Mouse (Mus musculus) C2C12 (cell line): ENCODE results near the gene B4galt5. TPM values are rescaled to one million over a fixed set of nuclear protein-coding genes. Genes with fewer than 3 reads are reported as not detected.
"Not testable (repeated sequence)": the region's sequence is repeated elsewhere in the genome, so short reads cannot be mapped to it uniquely, and the experiment has no call there.

ENCODE experiments used
- H3K27me3 ChIP-seq: one replicate; pipeline ENCODE4 v1.6.1; 2011; ENCODE audit not compliant: control insufficient read depth, insufficient read depth, insufficient read length
- H3K36me3 ChIP-seq: one replicate; pipeline ENCODE4 v1.6.1; 2011; ENCODE audit not compliant: control insufficient read depth, insufficient read depth
- H3K4me3 ChIP-seq: one replicate; pipeline ENCODE4 v1.5.1; 2011; ENCODE audit warnings: mild to moderate bottlenecking, control low read depth; ENCODE audit not compliant: poor library complexity, insufficient read depth, severe bottlenecking
- H3K79me2 ChIP-seq: one replicate; pipeline ENCODE4 v1.6.1; 2011; ENCODE audit not compliant: control insufficient read depth, insufficient read depth
- H3K79me3 ChIP-seq: one replicate; pipeline ENCODE4 v1.6.1; 2011; ENCODE audit warnings: low read depth, control low read depth
- H3ac ChIP-seq: one replicate; pipeline ENCODE3; 2011; ENCODE audit warnings: low read depth; ENCODE audit not compliant: control insufficient read depth, insufficient read length
- CEBPB ChIP-seq: IDR thresholded peaks from one replicate; pipeline ENCODE4 v1.6.1; 2011; ENCODE audit warnings: low read depth, mild to moderate bottlenecking, control low read depth, moderate library complexity
- CTCF ChIP-seq: IDR thresholded peaks from one replicate; pipeline ENCODE4 v1.5.1; 2011; ENCODE audit not compliant: control insufficient read depth, insufficient read depth, insufficient read length
- FOSL1 ChIP-seq: IDR thresholded peaks from one replicate; pipeline ENCODE4 v1.8.0; 2011; ENCODE audit warnings: mild to moderate bottlenecking, low read length; ENCODE audit not compliant: poor library complexity, insufficient read depth, severe bottlenecking
- MAX ChIP-seq: IDR thresholded peaks from one replicate; pipeline ENCODE4 v1.6.1; 2011; ENCODE audit warnings: mild to moderate bottlenecking, control low read depth
- MYOD1 ChIP-seq: IDR thresholded peaks from one replicate; pipeline ENCODE4 v1.6.1; 2011; ENCODE audit warnings: low read depth; ENCODE audit not compliant: control insufficient read depth, insufficient read length
- MYOG ChIP-seq: IDR thresholded peaks from one replicate; pipeline ENCODE4 v1.6.1; 2011; ENCODE audit not compliant: control insufficient read depth, insufficient read length; ENCODE audit errors: extremely low read depth
- USF1 ChIP-seq: IDR thresholded peaks from one replicate; pipeline ENCODE4 v1.6.1; 2011; ENCODE audit warnings: low read depth, mild to moderate bottlenecking, control low read depth, moderate library complexity
- long read RNA-seq, 2 experiments: library from polyadenylated mRNA; unstranded; transcript quantifications; one replicate each; pipeline ENCODE4 v2.0.0; 2019 to 2020
- polyA plus RNA-seq: library from polyadenylated mRNA; unstranded; fragments of >200 nt; fragmentation: generic; extraction: Trizol; gene quantifications from one replicate; pipeline ENCODE4 v1.2.1, GENCODE M21; 2012; ENCODE audit warnings: missing spikeins

The B4galt5 gene
- polyA plus RNA-seq: 56.6 TPM
- long read RNA-seq, experiment 1, partial matches to known transcripts: 0 of 10 reads
- long read RNA-seq, experiment 1, other reads (novel, unspliced or antisense): 10 of 10 reads
- long read RNA-seq, experiment 2, partial matches to known transcripts: 3 of 8 reads
- long read RNA-seq, experiment 2, other reads (novel, unspliced or antisense): 5 of 8 reads

DNA sequence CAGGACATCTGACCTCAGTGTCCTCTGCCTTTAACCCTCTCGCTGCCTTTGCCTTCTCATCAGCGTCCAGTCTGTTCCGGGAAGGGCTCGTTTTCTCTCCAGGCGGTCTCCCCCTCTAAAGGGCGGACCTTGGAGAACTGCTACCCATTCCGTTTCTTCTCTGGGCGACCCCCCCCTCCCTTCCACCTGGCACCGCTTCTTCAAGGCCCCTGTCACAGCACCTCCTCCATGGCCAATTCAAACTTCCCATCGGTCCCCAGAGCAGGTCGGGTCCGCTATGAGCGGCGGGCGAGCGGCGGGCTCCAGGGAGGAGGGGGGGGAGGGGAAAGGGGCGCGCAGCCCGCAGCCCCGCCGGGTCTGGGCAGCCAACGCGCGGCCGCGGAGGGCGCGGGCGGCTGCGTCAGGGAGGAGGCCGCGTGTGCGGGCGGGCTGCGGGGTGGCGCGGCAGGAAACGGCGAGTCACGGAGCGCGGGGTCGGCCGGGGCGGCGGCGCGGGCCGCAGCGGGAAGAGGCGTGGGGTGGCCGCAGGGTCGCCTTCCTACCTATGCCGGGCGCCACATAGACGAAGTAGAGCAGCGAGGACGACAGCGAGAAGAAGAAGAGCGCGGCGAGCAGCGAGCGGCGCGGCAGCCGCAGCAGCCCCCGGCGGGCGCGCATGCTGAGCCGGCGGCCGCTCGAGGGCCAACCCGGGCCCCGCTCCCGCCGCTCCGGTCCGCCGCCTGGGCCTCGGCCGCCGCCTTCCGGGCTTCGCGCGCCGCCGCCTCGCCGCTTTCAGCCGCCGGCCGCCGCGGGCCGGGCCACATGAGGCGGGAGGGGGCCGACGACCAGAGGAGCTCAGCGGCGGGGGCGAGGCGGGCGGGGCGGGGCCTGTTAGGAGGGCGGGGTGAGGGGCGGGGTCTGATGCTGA, at the start of gene B4galt5:
Gene B4galt5 (minus strand): TSS at position 808 of the 907 bp plus-strand sequence.
- TF ChIP-seq CTCF: no peak
- peaks cover 52% of the 10 kb centered on the region for H3K79me2 ChIP-seq
- peak within 1 kb of the TSS; percentile 89 for H3ac ChIP-seq
- H3K4me3 ChIP-seq: peak within 1 kb of the TSS; percentile 64
- H3K36me3 ChIP-seq: peaks cover 5% of the 10 kb centered on the region
- H3K27me3 ChIP-seq: no peaks in the 10 kb centered on the region
- peaks cover 40% of the 10 kb centered on the region for H3K79me3 ChIP-seq

DNA sequence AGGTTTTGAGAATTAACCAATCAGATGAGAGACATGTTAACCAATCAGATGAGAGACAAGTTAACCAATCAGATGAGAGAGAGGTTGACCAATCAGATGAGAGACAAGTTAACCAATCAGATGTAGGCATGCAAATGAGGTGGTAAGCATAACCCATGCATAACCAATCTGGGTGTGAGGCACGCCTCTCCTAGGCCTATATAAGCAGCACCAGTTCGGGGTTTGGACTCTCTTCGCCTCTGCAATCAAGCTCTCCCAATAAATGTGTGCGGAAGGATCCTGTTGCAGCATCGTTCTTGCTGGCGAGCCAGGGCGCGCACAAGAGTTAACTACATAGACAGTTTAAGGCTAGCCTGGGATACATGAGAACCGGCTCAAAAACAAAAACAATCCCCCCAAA, 47.4 kb upstream of the B4galt5 start:
- H3K27me3 ChIP-seq, H3K4me3 ChIP-seq, H3K36me3 ChIP-seq, H3K79me3 ChIP-seq, H3K79me2 ChIP-seq, H3ac ChIP-seq: not testable (repeated sequence)

GRCm38 (mm10) chr2:167394426-167394825, 45.4 kb upstream of the B4galt5 start:
- Histone ChIP-seq H3ac (no peak overlapping the region), H3K36me3 (no peaks in the 10 kb centered on the region), H3K27me3 (no peaks in the 10 kb centered on the region), H3K4me3 (no peak overlapping the region), H3K79me2 (no peaks in the 10 kb centered on the region), H3K79me3 (no peaks in the 10 kb centered on the region)
- TF ChIP-seq FOSL1 (no peak), USF1 (no peak)

DNA sequence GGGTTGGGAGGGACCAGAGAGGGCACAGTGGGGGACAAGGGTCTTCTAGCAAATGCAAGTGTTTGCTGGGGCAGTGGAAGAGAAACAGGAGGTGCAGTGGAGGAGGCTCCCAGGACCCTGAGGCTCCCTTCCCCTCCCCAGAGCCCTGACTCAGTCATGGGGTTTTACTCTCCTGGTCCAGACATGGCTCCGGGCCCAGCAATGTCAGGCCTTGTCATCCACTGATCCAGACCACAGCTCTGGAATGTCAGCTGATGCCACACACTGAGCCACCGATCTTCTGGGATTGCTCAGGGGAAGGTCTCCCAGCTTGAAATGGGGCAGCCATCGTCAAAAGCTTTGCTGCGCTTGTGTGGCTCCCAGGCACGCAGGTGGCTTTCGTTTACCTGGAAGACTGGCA, 38.0 kb upstream of the B4galt5 start:
- Histone ChIP-seq H3K27me3 (no peaks in the 10 kb centered on the region), H3K79me2 (no peaks in the 10 kb centered on the region), H3K4me3 (no peak overlapping the region), H3K36me3 (no peaks in the 10 kb centered on the region), H3K79me3 (no peaks in the 10 kb centered on the region), H3ac (peak overlapping the region; percentile 22)
- TF ChIP-seq CTCF (no peak), USF1 (peak; percentile 29), MYOD1 (peak; percentile 24), MAX (no peak), FOSL1 (no peak)

DNA sequence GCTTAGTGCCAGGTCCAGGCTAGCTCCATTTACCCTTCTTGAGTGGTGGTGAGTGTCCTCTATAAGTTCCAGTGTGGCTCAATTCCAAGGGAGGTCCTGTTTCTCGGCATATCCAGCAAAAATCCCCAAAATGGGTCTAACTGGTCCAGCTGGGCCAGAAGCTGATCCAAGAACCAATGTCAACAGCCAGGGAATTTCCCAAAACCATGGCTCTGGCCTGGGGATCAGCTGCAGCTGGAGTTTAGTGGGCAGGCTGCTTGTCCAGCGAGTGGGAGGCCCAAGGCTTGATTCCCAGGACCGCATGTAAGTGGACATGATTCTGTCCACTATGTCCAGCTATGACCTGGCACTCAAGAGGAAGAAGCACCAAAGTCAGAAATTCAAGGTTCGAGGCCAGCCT, 37.5 kb upstream of the B4galt5 start:
- Histone ChIP-seq H3ac (no peak overlapping the region), H3K79me2 (no peaks in the 10 kb centered on the region), H3K27me3 (no peaks in the 10 kb centered on the region), H3K4me3 (no peak overlapping the region), H3K36me3 (no peaks in the 10 kb centered on the region), H3K79me3 (no peaks in the 10 kb centered on the region)
- no peak for TF ChIP-seq USF1
- TF ChIP-seq CTCF: no peak
- TF ChIP-seq MYOG: no peak
- no peak for TF ChIP-seq CEBPB
- no peak for TF ChIP-seq FOSL1
- TF ChIP-seq MAX: no peak
- no peak for TF ChIP-seq MYOD1

DNA sequence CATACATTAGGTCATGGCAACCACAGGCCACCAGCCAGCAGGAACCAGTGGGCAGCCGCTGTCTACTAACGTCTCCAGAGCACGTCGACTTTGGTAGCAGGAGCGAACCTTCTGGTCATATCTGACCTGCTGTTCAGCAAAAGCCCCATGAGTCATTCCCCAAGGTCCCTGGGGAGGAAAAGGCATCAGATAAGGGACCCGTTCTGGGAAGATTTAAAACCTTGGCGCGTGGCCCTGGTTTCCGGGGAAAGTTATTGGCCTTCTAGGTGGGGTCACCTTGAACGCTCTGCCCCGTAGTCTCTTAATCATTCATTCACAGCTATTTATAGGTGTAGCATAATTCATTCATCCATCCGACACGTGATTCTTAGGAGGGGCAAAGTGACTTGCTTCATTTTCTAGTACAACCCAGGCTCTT, 34.7 kb upstream of the B4galt5 start:
- no peaks in the 10 kb centered on the region for H3K27me3 ChIP-seq
- H3K36me3 ChIP-seq: no peaks in the 10 kb centered on the region
- H3K4me3 ChIP-seq: no peak overlapping the region
- TF ChIP-seq CTCF (no peak), MYOD1 (peak; percentile 59), CEBPB (no peak), MAX (peak; percentile 30), FOSL1 (peak; percentile 68), MYOG (no peak), USF1 (peak; percentile 90)
- no peak overlapping the region for H3ac ChIP-seq
- no peaks in the 10 kb centered on the region for H3K79me3 ChIP-seq
- no peaks in the 10 kb centered on the region for H3K79me2 ChIP-seq
